Mouse (Mus musculus): ENCODE data around the gene Tgfbr3.

DNA sequence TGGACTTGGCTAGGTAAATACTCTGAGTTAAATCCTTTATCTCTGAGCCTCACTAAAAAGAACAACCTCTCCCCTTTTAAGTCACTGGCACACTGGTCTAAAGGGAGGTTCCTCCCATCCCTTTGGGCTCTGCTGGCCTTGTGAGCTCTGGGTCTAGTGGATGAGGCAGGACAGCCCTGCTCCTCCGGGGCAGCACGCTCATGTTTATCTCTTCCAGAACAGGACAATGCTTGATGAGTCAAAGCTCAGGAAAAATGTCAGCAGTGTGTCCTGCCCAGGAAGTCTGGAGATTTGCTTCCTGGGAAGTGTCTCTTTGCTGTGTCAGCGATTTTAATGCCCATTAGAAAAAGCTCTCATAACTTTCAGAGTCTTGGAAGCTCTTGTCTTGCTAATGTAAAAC lies 177.6 kb downstream of the Tgfbr3 start:
- TF ChIP-seq CTCF (IDR thresholded peaks at IDR 0.05; ENCODE audit: borderline replicate concordance, insufficient read depth, low read length) (no peak), POLR2A (IDR thresholded peaks at IDR 0.05; ENCODE audit: low read depth, low read length) (no peak)

Data from embryonic fibroblast, embryonic 13.5 days (primary cell).